Mouse (Mus musculus): ENCODE measurements around the gene Kalrn. TPM values are rescaled to one million over a fixed set of nuclear protein-coding genes. Genes with fewer than 3 reads are reported as not detected.
A peak's percentile ranks its signal among the peaks of the same experiment; 100 is the strongest.

Kalrn gene
- total RNA-seq, 2 experiments from 2014 or later = 7.2 to 10.4 TPM

- DNase-seq (ENCODE audit: low spot score in 2 of 2) = no peak
Observed at GRCm38 (mm10) chr16:34047543-34047942, 525.8 kb downstream of the Kalrn start.

- no peak for DNase-seq (ENCODE audit: low spot score in 2 of 2)
Observed at GRCm38 (mm10) chr16:34047006-34047360, 526.3 kb downstream of the Kalrn start.

- no peak for DNase-seq (ENCODE audit: low spot score in 2 of 2)
Observed at GRCm38 (mm10) chr16:34046268-34047005, 526.9 kb downstream of the Kalrn start.

GRCm38 (mm10) chr16:34044539-34044938 lies 528.8 kb downstream of the Kalrn start:
- DNase-seq (ENCODE audit: low spot score in 2 of 2) = no peak

GRCm38 (mm10) chr16:34043048-34043795 lies 530.1 kb downstream of the Kalrn start:
- no peak for DNase-seq (ENCODE audit: low spot score in 2 of 2)

- no peak for DNase-seq (ENCODE audit: low spot score in 2 of 2)
Observed at GRCm38 (mm10) chr16:34042586-34042985, 530.7 kb downstream of the Kalrn start.

GRCm38 (mm10) chr16:34040276-34040675 lies 533.1 kb downstream of the Kalrn start:
- no peak for DNase-seq (ENCODE audit: low spot score in 2 of 2)

GRCm38 (mm10) chr16:34039736-34040135 lies 533.6 kb downstream of the Kalrn start:
- no peak for DNase-seq (ENCODE audit: low spot score in 2 of 2)

- DNase-seq (ENCODE audit: low spot score in 2 of 2) = no peak
Observed at GRCm38 (mm10) chr16:34036327-34037047, 536.8 kb downstream of the Kalrn start.

GRCm38 (mm10) chr16:34035780-34036179 lies 537.6 kb downstream of the Kalrn start:
- no peak for DNase-seq (ENCODE audit: low spot score in 2 of 2)

GRCm38 (mm10) chr16:34034267-34034666 lies 539.1 kb downstream of the Kalrn start:
- no peak for DNase-seq (ENCODE audit: low spot score in 2 of 2)

GRCm38 (mm10) chr16:34032011-34032645 lies 541.2 kb downstream of the Kalrn start:
- no peak for DNase-seq (ENCODE audit: low spot score in 2 of 2)

GRCm38 (mm10) chr16:34031565-34031964 lies 541.8 kb downstream of the Kalrn start:
- peak in 1 of 2 experiments; percentile 8 for DNase-seq (ENCODE audit: low spot score in 2 of 2)

- peak in 1 of 2 experiments; percentile 1 for DNase-seq (ENCODE audit: low spot score in 2 of 2)
Observed at GRCm38 (mm10) chr16:34030379-34030778, 543.0 kb downstream of the Kalrn start.

GRCm38 (mm10) chr16:34029790-34030189 lies 543.5 kb downstream of the Kalrn start:
- DNase-seq (ENCODE audit: low spot score in 2 of 2) = no peak

- DNase-seq (ENCODE audit: low spot score in 2 of 2) = no peak
Observed at GRCm38 (mm10) chr16:34017241-34017640, 556.1 kb downstream of the Kalrn start.

GRCm38 (mm10) chr16:34011991-34012845 lies 561.1 kb downstream of the Kalrn start:
- no peak for DNase-seq (ENCODE audit: low spot score in 2 of 2)

- DNase-seq (ENCODE audit: low spot score in 2 of 2) = no peak
Observed at GRCm38 (mm10) chr16:34009567-34009966, 563.8 kb downstream of the Kalrn start.

- no peak for DNase-seq (ENCODE audit: low spot score in 2 of 2)
Observed at GRCm38 (mm10) chr16:34005986-34006385, 567.3 kb downstream of the Kalrn start.

GRCm38 (mm10) chr16:34004128-34004578 lies 569.2 kb downstream of the Kalrn start:
- peak in 1 of 2 experiments; percentile 18 for DNase-seq (ENCODE audit: low spot score in 2 of 2)
